Mouse (Mus musculus) NIH3T3 (cell line): ENCODE results near the gene Zfp78.
A peak's percentile ranks its signal among the peaks of the same experiment; 100 is the strongest.
"Not testable (repeated sequence)": the region's sequence is repeated elsewhere in the genome, so short reads cannot be mapped to it uniquely, and the experiment has no call there.

ENCODE experiments used
- DNase-seq: peaks from one replicate; pipeline ENCODE4 v3.0.0-alpha.2; 2012; ENCODE audit warnings: low read depth

Zfp78 gene

GRCm38 (mm10) chr7:6363047-6363488 is at the start of gene Zfp78:
Zfp78 (plus strand) TSS chr7:6363280.
- DNase-seq = peak; percentile 95

DNA sequence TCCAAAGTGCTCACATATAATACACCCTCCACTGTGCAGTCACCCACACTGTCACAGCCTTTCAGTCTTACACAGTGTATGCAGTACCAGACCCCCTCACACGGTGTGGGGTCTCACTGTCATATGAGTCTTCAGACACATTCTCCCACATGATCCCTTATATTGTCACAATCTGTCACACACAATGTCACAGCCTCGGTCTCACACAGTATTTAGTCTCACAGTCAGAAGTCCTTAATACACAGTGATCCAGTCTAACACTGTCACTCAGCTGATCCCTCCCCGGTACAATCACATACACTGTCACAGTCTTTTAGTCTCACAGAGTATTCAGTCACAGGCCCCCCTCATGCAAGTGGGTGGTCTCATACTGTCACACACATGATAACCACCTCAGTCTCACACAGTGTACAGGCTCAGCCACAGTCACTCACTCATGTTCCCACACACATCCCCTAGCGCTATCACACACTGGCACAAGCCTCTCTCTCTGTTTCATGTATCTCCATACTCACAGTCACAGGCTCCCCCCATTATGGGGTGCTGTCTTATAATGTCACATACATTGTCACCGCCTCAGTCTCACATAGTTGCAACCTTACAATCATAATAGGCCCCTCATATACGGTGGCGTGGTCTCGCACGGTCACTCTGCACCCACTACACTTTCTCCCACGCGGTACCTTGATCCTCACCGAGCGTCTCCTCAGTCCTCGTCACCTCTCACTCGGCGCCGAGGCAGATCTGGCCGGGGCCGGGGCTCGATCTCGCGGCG is 32.4 kb upstream of the Zfp78 start:
- no peak for DNase-seq

GRCm38 (mm10) chr7:6331233-6331956 is 31.7 kb upstream of the Zfp78 start, which contains the start of gene Zfp583:
Zfp583 (minus strand) TSS chr7:6331285.
- peak; percentile 64 for DNase-seq

GRCm38 (mm10) chr7:6339865-6340264 is 23.2 kb upstream of the Zfp78 start:
- no peak for DNase-seq

DNA sequence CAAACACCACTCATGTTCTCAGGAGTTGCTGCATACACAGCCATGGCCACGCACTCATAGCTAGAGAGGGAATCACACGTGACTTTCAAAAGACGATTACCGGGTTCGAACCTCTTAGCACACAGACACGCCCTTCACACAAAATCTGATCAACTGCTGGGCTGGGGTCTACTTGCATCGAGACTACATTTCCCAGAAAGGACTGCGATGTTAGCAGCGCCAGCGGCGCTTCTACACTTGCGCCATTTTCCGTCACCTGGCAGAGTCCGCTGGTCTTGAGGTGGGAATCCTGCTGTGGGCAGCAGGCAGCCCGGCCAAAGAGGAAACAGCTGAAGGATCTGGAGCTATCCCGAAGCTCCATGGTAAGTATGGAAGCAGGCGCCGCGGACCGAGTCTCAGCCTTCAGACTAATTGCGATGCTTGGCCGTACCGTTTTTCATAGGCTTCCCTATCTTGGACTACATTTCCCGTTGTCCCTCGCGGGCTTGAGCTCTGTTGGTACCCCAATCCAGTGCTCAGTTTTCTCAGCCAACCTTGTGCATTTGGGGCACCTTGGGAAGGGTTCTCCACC is 19.5 kb upstream of the Zfp78 start, which contains the start of gene Gm3854:
Gene Gm3854 (plus strand): TSS at position 259 of the 571 bp plus-strand sequence.
- DNase-seq = no peak

DNA sequence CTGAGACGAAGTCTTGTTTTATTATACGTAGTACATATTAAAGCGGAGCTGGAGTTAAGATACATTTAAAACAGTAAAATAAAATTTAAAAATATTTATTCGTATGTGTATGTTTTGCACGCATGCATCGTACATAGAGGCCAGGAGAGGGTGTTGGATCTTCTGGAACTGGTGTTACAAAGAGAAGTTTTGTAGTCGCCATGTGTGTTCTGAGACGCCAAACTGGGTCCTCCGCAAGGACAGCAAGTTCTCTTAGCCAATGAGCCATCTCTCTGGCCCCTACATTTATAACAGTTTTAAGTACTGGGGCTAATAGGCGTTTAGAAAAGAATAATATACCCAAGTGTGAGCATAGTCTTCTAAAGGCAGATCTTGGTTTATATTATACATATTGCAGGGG is 19.0 kb upstream of the Zfp78 start:
- no peak for DNase-seq

DNA sequence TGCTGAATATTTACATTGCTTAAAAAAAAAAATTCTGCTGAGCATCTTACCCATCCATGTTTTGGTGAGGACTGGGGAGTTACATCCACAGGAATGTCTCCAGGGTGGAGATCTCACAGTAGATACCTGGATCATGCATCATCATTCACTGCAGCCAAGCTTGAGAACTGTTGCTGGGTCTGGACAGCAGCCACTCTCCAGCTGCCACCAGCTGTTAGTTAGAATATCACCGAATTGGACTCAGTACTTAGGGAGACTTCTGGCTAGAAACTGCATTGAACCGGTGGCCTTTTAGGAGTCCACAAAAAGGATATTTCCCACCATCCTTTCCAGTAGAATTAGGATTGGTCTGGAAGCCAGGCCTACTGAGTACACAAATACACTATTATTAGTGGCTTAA is 5.0 kb upstream of the Zfp78 start:
- DNase-seq = no peak

GRCm38 (mm10) chr7:6358937-6359590 is 4.0 kb upstream of the Zfp78 start:
- DNase-seq = peak; percentile 89

DNA sequence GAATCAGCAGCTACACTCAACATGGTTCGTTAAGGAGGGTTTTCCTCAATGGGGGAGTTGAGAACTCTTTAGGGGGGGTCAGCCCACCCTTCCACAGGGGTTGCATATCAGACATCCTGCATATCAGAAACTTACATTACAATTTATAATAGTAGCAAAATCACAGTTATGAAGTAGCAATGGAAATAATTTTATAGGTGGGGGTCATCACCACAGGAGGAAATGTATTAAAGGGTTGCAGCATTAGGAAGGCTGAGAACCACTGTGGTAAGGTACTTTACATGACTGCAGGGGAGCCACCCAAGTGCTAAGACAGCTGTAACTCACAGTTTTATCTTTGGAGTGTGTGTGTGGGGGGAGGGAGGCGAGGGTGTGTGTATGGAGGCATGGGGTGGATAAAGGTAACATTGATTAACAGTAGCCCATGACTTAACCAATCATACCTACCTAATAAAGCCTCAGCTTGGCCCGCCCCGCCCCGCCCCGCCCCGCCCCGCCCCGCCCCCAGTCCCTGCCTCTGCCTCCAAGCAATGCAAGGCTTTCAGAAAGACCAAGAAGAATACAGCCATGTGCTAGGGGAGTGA is 2.5 kb upstream of the Zfp78 start:
- DNase-seq = no peak

GRCm38 (mm10) chr7:6361756-6362155 is 1.3 kb upstream of the Zfp78 start:
- no peak for DNase-seq

- peak; percentile 100 for DNase-seq
Observed at GRCm38 (mm10) chr7:6362268-6363046, 623 bp upstream of the Zfp78 start.

- no peak for DNase-seq
Observed at GRCm38 (mm10) chr7:6364761-6365160, 1.7 kb downstream of the Zfp78 start.

DNA sequence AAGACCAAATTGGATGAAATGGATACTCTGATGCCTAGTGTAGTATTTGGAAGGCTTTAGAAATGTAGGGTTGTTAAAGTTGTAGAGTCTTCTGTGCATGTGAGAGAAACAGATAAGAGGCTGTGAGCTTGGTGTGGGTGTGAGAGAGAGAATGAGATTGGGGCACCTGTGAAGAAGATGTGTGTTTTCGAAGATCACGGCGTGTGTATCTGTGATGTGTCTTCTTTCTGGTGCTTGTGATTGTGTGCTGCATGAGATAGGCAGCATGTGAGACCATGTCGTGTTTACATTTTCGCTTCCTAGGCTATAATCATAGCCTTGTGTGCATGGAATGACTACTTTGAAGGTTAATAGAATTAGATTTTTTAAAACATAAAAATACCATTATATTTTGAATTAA is 4.1 kb downstream of the Zfp78 start:
- no peak for DNase-seq

GRCm38 (mm10) chr7:6368146-6368545 is 5.1 kb downstream of the Zfp78 start:
- DNase-seq = not testable (repeated sequence)

- DNase-seq = no peak
Observed at GRCm38 (mm10) chr7:6369460-6369859, 6.4 kb downstream of the Zfp78 start.

DNA sequence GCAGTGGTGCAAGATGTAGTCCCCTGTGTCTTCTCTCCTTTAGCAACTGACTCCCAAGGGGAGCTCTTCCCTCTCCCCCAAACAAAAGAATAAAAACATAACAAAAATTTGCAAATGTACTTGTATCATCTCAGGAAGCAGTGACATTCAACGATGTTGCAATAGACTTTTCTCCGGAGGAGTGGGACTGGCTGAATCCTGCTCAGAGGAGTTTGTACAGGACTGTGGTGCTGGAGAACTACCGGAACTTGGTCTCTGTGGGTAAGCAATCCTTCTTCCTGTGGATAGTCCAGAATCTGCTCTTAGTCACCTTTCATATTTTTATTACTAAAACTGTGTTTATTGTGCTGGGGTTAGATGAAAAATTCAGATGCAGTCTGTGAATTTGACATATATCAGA is 9.9 kb downstream of the Zfp78 start:
- DNase-seq = no peak

DNA sequence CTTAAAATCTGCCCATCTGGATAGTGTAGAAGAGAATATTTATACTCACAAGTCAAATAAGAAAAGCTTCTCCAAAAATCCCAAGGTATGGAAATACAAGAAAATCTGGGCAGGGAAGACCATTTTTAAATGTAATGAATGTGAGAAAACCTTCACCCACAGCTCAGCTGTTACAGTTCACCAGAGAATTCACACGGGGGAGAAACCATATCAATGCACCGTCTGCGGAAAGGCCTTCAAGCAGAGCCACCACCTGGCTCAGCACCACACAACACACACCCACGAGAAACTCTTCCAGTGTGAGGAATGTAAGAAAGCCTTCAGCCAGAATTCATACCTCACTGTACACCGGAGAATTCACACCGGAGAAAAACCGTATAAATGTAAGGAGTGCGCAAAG is 15.4 kb downstream of the Zfp78 start:
- no peak for DNase-seq

- DNase-seq = no peak
Observed at GRCm38 (mm10) chr7:6381431-6381830, 18.4 kb downstream of the Zfp78 start.

DNA sequence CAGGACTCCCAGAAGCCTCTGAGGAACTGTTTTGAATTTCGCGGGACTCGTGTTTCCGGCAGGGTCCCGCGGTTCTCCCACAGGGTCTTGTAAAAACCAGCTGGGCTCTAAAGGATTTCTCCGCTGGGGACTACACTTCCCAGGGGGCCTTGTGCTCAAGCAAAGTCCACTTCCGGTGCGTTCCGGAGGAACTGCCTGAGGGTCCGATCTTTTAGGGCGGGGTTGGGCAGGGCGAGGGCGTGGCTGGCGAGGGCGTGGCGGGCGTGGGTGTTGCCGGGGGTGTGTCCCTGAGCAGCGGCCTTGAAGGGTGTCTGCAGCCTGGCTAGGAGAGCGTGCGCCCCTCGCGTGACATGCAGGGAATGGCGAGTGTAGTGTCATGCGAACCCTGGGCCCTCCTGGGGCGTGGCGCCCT is 20.0 kb downstream of the Zfp78 start, which contains the start of gene Zfp28:
Gene Zfp28 (plus strand): TSS at position 252 of the 412 bp plus-strand sequence.
- peak; percentile 97 for DNase-seq

DNA sequence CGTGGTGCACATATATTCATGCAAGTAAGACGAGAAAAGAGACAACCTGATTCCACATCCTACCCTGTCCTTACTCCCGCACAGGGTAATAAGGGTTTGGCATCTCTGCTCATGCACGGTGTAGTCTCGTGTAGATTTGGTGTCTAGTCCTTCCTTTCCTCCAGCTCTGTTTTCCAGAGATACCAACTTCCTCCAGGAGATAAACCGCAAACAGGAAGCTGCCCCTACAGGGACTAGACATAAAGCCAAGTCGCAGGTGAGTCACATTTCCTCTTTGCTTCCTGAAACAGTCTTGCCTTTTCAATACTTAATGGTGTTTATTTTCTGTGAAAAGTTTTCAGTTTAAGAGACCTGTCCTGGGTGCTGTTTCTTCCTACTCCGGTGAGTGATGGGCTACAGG is 20.9 kb downstream of the Zfp78 start:
- no peak for DNase-seq

GRCm38 (mm10) chr7:6386995-6387394 is 23.9 kb downstream of the Zfp78 start:
- DNase-seq = no peak
